Mouse (Mus musculus) c-Kit-positive CD71-positive TER-119-positive erythroid progenitor cells, embryonic 14.5 days (primary cell): Measurements from ENCODE around the gene Gria4.
"Not testable (repeated sequence)": the region's sequence is repeated elsewhere in the genome, so short reads cannot be mapped to it uniquely, and the experiment has no call there.

Experiments used
- DNase-seq: peaks from one replicate; pipeline ENCODE4 v3.0.0-alpha.2; 2013; ENCODE audit warnings: low spot score

The Gria4 gene

DNA sequence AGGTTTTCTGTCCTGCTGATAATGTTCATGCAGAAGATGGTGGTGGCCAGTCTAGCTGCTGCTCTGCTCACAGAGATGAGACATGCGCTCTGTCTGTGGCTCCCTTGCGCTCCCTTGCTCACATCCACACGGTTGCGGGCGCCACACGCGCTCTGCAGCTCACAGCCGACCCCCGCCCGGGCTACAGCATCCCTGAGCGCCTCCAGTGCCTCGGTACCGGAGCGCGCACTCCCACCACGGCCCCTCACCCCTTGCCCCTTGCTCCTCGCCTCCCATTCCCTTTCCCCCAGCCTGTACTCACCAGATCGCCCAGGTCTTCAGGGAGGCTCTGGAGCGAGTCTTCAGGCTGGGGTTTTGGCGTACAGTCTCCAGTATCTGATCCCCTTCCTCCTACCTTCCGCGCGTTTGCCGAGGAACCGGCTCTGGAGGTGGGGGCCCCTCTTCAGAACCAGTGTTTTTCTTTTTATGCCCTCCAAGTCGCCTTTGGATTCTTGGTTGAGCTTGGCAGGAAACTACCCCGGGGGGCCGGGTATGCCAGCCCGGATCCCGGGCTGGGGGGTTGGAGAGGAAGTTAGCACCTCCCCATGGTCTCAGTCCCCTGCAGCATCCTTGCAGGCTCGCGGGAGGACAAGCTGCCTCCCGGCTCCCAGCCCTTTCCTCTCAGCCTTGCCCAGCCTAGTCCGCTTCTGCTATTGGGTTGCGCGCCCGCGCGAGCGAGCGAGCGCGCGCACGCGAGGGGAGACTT lies at the start of gene Gria4:
Gene Gria4 (minus strand): TSS at position 691 of the 745 bp plus-strand sequence.
- DNase-seq, result no peak

DNA sequence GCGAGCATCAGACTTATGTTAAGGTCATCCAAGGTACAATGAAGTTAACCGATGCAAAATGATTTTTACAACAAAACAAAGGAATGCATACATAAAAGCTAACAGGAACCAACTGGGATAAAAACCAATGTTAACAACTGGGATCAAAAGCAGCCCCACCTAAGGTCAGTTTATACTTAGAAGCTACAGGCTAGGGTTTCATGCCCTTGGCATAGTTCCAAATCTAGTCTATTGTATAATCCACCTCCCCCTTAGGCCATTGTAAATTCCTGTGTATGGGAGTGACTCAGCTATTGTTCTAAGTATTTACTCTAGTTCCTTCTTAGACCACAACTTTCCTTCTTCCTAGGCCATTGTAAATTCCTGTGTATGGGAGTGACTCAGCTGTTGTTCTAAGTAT lies 14.9 kb upstream of the Gria4 start:
- DNase-seq, result not testable (repeated sequence)

DNA sequence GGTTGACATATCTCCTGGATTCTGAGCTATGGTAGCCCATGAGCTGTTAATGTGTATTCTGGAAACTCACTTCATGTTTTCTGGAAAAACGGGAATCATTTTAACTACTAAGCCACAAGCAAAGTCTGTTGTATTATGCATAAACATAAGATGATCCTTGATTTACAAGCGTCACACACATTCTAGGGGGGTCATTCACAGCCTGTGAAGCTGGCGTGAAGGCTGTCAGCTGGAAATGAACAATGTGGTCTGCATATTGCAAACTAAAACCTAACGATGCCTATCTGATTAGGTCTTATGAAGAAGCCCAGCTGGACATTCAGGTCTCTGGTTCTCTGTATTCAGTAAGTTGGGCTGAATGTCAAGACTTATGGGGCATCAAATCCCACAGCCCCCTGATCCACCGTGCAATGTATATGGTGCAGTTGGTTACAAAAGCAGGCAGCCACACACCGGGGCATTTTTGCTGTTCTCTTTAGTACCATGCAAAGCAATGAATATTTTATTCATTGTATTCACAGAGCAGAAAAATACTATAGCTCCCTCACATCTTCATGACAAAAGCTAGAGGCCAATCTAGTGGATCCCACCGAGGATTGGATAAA lies 7.2 kb upstream of the Gria4 start:
- no peak for DNase-seq

DNA sequence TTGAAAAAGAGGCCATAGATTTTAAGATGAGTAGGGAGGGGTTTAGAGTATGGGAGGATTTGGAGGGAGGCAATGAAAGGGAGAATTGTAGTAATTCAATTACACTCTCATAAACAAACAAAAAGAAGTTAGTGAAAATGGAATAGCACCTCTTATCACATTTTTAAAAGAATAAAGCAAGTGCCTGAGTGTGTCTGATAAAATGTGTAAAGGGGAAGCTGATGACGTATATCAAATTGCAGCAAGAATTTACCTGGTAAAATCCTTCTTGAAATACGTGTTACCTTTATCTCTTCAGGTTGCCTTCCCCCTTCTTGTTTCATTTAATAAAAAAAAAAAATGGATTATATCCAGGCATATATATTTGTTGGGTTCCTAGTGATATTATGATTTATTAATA lies 1.4 kb upstream of the Gria4 start:
- no peak for DNase-seq

DNA sequence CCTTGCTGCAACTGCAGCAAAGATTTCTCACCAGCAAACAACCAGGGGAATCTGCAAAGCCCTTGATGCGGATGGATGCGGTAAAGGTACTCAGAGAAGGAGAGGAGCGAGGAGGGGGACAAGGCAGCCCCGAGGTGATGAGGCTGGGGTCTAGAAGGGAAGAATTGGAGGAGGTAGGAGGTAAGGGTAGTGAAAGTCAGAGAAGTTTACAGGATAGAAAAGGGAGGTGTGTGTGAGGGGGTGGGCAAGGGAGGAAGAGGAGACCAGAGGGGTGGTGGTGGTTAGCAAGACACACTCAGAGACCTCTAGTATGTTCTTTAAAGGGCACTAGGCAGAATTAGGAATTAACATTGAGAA lies 233 bp upstream of the Gria4 start:
- no peak for DNase-seq

DNA sequence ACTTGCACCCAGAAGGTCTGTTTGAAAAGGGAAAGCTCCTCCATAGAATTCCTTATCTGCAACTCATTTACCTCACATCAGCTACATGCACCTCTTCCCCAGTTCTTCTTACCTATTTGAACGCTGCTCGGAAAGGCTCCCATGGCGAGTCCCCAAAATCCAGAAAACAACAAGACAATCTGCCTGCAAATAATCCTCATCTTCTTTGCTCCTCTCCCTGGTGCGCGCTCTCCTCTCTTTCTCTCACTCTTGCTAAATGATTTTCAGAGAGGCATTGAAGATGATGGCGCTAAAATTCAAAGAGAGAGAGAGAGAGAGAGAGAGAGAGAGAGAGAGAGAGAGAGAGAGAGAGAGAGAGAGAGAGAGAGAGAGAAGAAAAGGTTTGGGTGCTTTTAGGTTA lies 959 bp downstream of the Gria4 start:
- DNase-seq, result no peak

DNA sequence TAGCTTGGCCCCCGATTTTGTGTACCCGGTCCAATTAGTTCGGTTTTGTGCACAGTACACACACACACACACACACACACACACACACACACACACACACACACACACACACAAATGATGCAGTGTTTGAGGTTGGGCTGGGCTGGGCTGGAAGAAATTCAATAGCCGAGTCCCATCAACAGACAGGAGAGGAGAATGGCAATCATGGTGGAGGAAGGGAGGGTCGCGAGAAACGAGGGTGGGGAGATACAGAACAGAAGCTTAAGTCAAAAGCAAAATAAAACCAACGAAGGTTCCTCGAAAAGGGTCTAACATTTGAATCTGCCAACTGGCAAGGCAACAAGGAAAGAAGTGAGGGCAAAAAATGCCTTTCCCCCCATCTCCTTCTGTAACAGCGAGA lies 1.6 kb downstream of the Gria4 start:
- no peak for DNase-seq

DNA sequence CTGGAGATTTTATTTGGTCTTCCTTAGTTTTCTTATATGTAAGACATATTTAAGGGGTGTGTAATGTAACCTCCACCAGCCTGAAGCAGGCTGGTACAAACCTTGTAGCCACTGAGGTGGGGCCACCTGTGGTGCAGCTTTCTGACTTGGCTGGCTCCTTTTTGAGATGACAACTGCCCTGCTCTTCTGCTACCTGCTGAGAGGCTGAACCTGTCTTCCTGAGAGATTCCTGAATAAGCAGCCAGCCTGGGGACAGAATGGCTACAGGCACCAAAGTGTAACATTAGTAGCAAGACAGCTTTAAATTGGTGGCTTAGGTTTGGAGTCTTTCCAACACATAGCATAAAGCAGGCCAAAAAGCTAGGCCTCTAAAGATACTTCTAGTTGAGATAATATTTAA lies 46.6 kb downstream of the Gria4 start:
- DNase-seq, result not testable (repeated sequence)

DNA sequence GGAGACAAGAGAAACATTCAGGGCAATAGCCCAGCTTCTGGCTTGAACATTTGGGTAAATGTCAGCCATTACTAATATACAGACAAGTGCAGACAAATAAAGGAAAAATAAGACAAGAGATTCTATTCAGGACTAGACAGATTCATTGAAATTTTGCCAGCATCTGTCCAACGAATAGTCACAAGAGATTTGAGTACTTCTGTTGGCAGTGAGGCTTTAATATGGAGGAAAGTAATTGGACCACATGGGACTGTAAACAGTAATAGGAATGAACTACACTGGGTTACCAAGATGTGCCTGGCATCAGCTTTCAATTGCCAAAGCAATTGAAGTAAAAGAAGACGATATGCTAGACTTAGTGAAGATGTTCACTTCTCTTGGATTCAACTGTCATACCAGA lies 81.9 kb downstream of the Gria4 start:
- DNase-seq, result no peak

DNA sequence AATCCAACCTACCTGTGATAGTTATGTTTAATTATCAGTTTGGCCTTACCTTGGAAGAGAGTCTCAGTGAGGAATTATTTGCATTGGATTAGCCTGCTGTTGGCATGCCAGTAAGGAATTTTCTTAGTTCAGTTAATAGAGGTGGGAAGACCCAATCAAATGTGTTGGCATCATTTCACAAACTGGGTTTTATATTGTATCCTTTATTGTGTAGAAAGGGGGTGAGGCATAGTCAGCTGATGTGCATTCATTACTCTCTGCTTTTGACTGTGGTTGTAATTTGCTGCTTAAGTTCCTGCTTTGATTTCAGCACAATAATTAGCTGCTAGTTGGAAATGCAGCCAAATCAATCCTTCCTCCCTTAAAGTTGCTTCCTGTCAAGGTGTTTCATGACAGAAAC lies 83.7 kb downstream of the Gria4 start:
- DNase-seq, result no peak

DNA sequence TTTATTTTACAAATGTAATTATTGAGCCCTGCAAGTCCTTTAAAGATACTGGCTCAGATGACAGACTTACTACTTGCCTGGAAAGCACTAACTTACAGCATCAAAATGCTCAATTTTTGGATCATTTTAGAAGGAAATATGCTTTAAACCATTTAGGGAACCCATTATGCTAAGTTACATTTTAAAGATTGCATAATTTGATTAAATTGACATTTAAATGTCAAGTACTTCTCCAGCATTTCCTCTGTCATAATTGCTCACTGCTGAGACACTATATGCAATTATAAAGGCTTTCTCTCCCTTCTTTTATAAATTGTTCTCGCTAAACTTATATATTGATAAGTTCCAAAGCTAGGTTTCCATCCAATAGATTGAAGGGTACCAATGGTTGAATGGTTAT lies 108.9 kb downstream of the Gria4 start:
- DNase-seq, result no peak

DNA sequence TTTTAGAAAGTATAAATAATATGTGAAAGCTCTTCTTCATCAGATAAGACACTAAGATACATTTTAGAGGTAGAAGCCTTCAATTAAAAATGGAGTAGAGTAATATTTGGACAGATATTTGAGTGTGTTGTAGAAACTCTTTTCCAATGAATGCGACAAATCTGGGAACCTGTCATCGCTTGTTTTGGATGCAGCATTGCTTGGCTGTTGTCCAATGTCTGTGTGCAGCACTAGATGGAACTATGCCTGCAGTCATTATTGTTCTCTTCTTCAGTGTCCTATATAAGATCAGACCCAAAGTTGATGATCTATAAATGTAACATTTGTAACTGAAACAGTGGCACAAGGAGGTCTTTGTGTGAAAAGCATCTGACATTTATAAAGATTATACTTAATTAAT lies 115.8 kb downstream of the Gria4 start:
- no peak for DNase-seq

DNA sequence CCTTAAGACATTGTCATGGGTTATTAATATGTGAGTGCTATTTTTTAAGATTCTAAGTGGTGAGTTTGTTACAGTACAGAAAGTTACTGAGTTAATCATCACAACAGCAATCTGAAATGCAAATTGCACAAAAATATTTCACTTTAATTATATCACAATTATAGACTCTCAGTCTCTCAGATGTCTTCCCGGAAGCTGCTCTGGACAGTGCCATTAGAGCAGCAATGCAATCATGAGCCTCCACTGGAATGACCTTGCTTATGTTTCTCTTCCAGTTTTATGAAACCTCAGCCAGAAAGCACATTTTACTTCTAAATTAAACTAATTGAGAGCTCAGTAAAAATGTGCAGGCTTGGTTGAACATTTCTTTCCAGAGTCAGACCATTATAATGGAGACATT lies 116.9 kb downstream of the Gria4 start:
- no peak for DNase-seq

DNA sequence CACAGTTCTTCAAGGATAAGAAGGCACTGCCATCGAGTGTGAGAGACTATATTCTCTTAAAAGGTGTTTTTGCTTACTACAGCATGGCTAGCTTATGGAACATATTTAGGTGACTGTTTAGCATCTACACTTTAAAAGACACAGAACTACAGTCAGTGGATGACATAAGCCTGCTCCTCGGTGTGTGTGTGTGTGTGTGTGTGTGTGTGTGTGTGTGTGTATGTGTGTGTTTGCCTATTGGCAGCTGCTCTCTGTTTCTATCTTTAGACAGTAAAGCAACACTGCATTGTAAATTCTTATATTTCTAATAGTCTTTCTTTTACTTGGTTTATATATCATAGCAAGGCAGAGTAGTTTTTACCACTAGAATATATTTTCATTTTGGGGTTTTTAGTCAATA lies 130.3 kb downstream of the Gria4 start:
- no peak for DNase-seq

DNA sequence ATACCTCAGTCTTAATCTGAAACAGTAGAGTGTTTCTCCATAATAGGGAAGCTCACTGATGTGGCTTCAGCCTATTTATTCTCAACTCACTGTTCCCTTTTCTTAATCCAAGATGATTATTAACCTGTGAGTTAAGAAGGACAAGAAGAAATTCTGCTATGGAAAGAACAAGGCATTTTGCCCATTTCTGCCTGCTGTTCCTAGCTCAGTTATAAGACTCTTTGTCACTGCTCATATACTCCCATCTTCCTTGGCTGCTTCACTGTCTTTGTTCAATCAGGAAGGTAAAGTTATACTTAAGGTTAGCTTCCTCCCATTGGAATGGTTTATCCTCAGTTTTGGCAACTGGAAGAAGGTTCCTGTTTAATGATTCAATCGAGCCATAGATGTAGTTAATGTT lies 133.6 kb downstream of the Gria4 start:
- no peak for DNase-seq

DNA sequence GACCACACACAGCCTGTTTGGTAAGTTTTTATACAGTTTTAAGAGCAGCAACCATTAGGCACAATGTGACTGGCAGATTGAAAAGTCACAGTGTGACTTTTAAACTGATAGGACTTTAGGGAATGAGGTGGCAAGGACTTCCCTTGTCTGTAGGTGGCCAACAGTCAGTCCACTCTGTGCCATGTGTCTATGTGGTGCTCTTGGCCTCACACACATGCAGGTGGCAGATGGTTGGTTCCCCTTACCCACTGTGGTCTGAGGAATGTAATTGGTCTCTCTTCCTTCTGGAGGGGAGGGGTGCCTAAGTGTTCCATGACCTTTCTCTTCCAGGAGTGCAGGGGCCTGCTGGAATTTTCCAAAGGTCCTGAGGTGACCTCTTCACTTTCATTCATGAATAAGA lies 137.1 kb downstream of the Gria4 start:
- no peak for DNase-seq

DNA sequence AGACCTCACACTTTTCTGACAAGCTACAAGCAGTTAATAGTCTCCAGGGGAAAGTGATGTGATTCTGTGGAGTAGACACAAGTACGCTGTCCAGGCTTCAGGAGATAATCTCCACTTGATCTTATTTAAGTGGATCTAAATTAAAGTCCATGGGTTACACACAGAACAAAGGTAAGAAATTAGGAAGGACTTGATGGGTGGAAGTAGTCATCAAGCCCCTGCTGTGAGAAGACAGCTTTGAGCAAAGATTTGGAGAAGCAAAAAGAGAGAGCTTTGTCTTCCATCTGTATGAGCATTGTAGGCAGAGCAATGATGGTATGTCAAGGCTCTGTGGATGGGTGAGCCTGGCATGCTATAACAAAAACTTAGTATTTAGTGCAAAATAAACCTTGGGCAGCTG lies 141.7 kb downstream of the Gria4 start:
- DNase-seq, result no peak

DNA sequence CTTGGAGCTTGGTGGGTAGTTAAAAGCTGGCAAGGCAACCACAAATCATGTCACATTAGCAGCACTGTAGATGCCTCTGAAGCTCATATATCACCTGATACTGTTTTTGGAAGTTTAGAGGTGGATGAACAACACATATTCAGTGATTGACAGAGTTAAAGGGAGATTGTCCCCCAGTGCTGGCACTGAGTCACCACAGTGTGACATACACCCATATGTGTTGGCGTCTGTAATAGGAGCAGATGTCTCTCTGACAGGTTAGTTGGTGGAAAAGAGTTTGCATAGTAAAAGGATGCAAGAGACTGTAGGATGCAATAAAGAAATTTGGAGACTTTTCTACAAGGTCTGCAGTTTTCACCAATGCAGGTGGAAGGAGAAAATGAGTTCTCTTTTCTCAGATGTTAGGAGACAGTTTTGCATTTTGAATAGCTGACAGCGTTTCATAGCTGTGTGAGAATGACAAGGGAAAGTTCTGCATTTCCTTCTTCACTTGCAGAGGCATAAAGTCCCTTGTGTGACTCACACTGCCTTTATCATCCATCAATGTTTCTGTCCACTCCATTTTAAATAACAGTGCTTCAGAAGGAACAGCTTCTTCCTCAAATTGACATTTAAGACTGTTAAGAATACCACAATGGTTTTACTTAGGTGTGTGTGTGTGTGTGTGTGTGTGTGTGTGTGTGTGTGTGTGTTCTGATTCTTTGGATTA lies 156.7 kb downstream of the Gria4 start:
- DNase-seq, result no peak

DNA sequence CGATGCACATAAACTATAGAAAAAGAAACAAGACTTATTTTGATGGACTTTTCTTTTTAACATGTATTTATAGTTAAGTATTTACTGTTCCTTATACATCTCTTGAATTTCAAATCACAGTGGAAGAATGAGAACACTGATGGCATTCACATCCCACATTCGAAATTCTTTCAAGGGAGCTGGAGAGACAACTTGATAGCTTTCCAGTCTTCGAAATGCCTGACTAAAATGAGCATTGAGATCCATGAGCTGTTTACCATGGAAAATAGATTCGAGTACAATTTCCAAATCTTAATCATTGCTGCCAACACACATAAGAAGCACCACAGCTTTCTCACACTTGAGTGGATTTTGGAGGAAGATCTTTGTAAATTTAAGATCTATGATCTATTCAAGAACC lies 164.1 kb downstream of the Gria4 start:
- no peak for DNase-seq

DNA sequence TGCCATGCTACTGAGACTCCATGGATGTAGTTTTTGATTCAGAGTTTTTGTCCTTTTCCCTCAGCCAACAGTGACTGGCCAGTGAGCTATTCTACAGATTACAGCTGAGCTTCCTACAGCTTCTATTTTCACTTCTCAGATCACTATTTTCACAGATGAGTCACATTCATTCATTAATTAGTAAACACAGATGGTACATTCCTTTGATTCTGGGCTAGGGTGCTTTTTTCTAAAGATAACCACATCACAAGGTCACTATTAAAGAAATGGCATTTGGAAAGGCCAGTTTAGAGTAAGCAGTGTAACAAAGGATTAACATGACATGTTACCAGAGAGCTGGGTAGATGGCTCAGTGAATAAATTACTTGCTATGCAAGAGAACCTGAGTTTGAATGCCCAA lies 180.7 kb downstream of the Gria4 start:
- DNase-seq, result no peak

DNA sequence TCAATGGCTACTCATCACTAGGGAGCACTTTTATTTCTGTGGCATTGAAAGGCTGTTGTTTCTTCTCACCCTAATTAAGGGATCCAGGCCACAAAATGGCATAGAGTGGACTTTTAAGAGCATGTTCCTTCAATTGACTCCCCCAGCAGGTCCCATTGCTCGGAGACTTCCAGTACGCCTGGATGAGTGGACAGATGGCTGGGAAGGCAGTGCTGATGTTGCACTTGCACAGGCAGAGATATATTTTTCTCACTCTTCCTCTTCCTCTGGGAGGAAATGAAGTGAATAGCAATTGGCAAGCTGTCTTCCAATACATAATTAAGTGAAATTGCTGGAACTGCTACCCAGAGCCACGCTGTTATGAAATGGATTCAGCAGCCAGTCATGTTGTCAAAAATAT lies 190.7 kb downstream of the Gria4 start:
- DNase-seq, result no peak

DNA sequence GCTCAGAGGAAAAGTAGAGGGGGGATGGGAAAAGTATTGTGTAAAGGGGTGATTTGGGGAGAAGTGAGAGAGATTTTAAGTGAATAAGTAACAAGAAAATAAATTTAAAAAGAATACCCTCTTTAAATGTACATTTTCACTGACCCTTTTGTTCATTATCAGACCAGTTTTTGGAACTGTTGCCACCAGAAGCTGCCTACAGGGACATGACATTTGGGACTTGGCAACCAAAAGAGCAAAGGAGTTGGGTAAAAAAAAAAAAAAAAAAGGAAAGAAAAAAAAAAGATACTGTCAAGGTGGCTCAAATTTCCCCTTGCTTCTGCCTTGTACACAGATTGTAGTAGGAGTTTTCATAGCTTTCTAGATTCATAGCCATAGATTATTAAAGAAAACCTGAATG lies 191.8 kb downstream of the Gria4 start:
- DNase-seq, result no peak

DNA sequence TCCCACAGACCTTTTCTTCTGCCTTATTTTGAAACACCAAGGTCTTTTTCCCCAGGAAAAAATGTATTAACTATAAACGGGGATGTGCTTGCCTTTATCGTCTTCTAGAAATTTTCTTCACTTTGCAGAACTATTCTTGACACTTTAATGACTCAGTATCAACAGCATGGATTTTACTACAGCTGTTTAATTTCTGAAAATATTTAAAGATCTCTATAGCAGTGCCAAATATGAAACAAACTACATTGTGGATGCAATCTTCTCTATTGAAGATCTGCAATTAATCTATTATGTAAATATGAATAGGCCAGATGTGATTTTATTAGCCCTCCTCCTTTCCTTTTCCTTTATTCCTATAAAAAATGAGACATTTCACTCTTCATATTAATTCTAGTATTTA lies 194.2 kb downstream of the Gria4 start:
- no peak for DNase-seq

DNA sequence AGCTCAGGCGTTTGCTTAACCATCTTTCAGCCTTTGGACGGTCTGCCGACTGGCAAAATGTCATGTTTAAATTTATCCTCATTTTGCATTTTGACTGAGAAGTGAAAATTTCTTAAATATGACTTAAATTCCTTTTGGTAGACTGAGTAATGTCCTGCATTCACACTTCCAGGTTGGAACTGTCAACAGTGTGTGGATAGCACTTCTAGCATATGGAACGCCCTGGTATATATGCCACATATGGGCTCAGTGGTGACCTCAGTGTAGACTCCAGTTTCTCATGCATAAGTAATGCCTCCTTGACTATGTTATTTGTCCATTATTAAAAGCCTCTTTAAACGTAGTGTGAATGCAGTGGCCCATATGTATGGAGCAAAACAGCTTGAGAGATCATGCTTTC lies 222.4 kb downstream of the Gria4 start:
- DNase-seq, result no peak
